Mouse (Mus musculus) monocyte, adult 59 days (primary cell): ENCODE data around the gene Cltb. TPM values are rescaled to one million over a fixed set of nuclear protein-coding genes. Genes with fewer than 3 reads are reported as not detected.

Experiments
- total RNA-seq, 2 experiments: library from RNA; stranded (reverse); gene quantifications; one replicate each; pipeline ENCODE4 v1.2.4; 2023

Gene Cltb
- total RNA-seq, result 10 to 100 TPM; 24.2 to 26.4 TPM

GRCm38 (mm10) chr13:54610972-54611754 lies at the start of gene Cltb:
Cltb (minus strand) TSS chr13:54611344.

GRCm38 (mm10) chr13:54621155-54621932 lies 10.2 kb upstream of the Cltb start, which contains the start of gene Faf2:
Faf2 (plus strand) TSS chr13:54621784.

GRCm38 (mm10) chr13:54589996-54590951 lies 20.9 kb downstream of the Cltb start, which contains the start of the genes Nop16 and Higd2a:
Nop16 (minus strand) TSS chr13:54590090.
Higd2a (plus strand) TSS chr13:54590207.

GRCm38 (mm10) chr13:54574854-54575481 lies 36.2 kb downstream of the Cltb start, which contains the start of gene Arl10:
Arl10 (plus strand) TSS chr13:54575015.

GRCm38 (mm10) chr13:54565201-54565581 lies 46.0 kb downstream of the Cltb start, which contains the start of gene 4833439L19Rik:
4833439L19Rik (minus strand) TSS chr13:54565435.

Other genes starting within 250 kb of the Cltb start
- gene Cplx2, start 240.0 kb downstream of the Cltb start, total RNA-seq, result 1 to 10 TPM; 4.0 to 4.1 TPM
- 10 to 100 TPM; 19.5 to 22.8 TPM for gene Thoc3, start 142.5 kb downstream of the Cltb start, total RNA-seq
- gene Simc1, start 107.6 kb downstream of the Cltb start, total RNA-seq, result 1 to 10 TPM; 5.4 to 7.9 TPM
- 10 to 100 TPM; 56.1 to 56.8 TPM for gene 4833439L19Rik, start 45.9 kb downstream of the Cltb start, total RNA-seq
- gene Arl10, start 36.3 kb downstream of the Cltb start, total RNA-seq, result 10 to 100 TPM; 22.1 to 24.3 TPM
- 10 to 100 TPM; 13.4 to 16.0 TPM for gene Nop16, start 21.3 kb downstream of the Cltb start, total RNA-seq
- gene Higd2a, start 21.1 kb downstream of the Cltb start, total RNA-seq, result 10 to 100 TPM; 93.5 to 98.7 TPM
- gene Faf2, start 10.4 kb upstream of the Cltb start, total RNA-seq, result 10 to 100 TPM; 39.6 to 43.9 TPM
- gene Rnf44, start 82.6 kb upstream of the Cltb start, total RNA-seq, result 100 to 1,000 TPM; 133 to 136 TPM
- not detected for gene Cdhr2, start 90.1 kb upstream of the Cltb start, total RNA-seq
- not detected for gene Gprin1, start 138.5 kb upstream of the Cltb start, total RNA-seq
- not detected for gene Sncb, start 155.3 kb upstream of the Cltb start, total RNA-seq
- gene Eif4e1b, start 172.7 kb upstream of the Cltb start, total RNA-seq, result not detected
- 10 to 100 TPM; 18.6 to 19.0 TPM for gene Tspan17, start 178.0 kb upstream of the Cltb start, total RNA-seq